Mouse (Mus musculus): ENCODE data around the gene Hist1h3g. TPM values are rescaled to one million over a fixed set of nuclear protein-coding genes. Genes with fewer than 3 reads are reported as not detected.
"Not testable (repeated sequence)": the region's sequence is repeated elsewhere in the genome, so short reads cannot be mapped to it uniquely, and the experiment has no call there.

The Hist1h3g gene
- total RNA-seq, 2 experiments from 2014 or later, result 3.7 to 12.5 TPM

GRCm38 (mm10) chr13:23533560-23534367 lies 1.5 kb upstream of the Hist1h3g start, which contains the start of gene Hist1h2af:
Gene Hist1h2af, plus strand, starts transcription at chr13:23533906.
- peak in 1 of 2 experiments; percentile 88 for DNase-seq (ENCODE audit: low spot score in 2 of 2)

DNA sequence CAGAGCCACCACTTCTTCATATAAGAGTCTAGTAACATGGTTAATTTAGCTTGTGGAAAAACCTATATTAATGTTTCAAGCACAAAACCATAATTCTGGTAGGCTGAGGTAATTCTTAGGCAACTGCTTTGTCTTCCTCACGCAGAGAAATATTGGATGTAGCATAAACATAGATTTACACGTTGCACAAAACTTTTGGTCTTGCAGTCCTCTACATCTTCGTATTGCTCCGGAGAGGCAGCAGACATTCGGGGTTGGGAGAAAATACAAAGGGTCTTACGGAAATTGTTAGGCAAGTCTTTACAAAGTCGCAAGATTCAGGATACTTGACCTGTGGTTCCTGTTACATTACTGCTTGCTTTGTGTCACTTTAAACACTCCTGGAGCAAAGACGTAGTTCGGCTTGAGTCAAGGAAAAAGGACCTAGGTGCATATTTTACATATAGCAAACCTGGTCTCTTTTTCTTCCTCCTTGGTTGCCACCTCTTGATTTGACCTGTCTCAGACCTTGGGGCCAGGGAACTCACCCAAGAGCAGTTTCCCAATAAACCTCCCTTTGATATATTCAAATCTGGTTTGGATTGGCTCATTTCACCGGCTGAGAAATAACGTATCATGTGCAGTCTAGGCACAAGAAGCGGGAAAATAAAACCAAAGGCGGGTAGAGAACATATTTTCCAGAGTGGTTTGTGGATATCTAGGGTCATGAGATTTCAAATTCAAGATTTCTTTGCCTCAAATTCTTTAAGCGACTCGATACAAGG lies 672 bp upstream of the Hist1h3g start:
- peak in 1 of 2 experiments; percentile 56 for DNase-seq (ENCODE audit: low spot score in 2 of 2)

GRCm38 (mm10) chr13:23536076-23536822 lies 1.0 kb downstream of the Hist1h3g start:
- DNase-seq (ENCODE audit: low spot score in 2 of 2), result no peak

- DNase-seq (ENCODE audit: low spot score in 2 of 2), result no peak
Measured at GRCm38 (mm10) chr13:23537006-23537710, 1.9 kb downstream of the Hist1h3g start.

- no peak for DNase-seq (ENCODE audit: low spot score in 2 of 2)
Measured at GRCm38 (mm10) chr13:23538249-23538648, 3.0 kb downstream of the Hist1h3g start.

- not testable (repeated sequence) for DNase-seq (ENCODE audit: low spot score in 2 of 2)
Measured at GRCm38 (mm10) chr13:23539821-23540220, 4.6 kb downstream of the Hist1h3g start.

DNA sequence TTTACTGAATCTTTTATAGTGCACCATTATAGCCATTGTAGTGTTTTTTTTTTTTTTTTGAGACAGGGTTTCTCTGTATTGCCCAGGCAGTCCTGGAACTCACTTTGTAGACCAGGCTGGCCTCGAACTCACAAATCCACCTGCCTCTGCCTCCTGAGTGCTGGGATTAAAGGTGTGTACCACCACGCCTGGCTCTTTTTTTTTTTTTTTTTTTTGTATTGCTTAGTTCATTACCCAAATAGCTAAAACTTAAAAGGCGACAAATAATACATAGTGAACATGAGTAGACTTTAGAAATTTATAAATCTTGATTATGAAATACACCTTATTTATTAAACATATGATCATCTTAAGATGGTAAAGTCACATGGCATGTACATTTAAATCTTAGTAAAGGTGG lies 6.3 kb downstream of the Hist1h3g start:
- no peak for DNase-seq (ENCODE audit: low spot score in 2 of 2)

DNA sequence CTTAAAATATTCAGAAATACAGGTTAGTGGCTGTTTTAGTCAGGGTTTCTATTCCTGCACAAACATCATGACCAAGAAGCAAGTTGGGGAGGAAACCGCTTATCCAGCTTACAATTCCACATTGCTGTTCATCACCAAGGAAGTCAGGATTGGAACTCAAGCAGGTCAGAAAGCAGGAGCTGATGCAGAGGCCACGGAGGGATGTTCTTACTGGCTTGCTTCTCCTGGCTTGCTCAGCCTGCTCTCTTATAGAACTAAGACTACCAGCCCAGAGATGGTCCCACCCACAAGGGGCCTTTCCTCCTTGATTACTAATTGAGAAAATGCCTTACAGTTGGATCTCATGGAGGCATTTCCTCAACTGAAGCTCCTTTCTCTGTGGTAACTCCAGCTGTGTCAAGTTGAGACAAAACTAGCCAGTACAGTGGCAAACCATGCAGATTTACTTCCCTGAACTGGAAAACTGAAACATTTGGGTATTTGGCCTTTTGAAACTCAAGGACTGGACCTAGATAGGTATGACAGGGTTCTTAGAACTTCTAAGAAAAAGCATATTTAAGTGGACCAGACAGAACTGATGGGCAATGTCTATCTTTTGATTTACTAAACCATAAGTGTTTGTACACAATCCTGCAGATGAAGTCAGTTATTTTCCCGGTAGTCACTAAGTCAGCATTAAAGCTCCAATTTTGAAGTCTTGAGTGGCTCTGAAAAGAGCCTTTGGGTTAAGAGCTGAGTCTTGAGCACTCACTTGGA lies 7.2 kb downstream of the Hist1h3g start:
- DNase-seq (ENCODE audit: low spot score in 2 of 2), result not testable (repeated sequence)

DNA sequence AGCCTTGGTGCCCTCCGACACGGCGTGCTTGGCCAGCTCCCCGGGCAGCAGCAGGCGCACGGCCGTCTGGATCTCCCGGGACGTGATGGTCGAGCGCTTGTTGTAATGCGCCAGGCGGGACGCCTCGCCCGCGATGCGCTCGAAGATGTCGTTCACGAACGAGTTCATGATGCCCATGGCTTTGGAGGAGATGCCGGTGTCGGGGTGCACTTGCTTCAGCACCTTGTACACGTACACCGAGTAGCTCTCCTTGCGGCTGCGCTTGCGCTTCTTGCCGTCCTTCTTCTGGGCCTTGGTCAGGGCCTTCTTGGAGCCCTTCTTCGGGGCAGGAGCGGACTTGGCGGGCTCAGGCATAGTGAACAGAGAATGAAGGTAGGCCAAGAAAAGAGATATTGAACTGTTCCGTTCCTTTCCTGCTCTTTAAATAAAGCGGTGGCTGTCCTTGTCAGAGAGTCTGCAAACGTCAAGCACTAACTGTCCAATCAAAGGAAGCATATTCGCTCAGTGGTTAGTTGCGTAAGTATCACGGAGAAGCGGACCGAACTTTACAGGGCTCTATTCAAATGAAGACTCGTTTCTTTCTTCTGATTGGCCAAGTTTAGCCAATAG lies 7.9 kb downstream of the Hist1h3g start, which contains the start of gene Hist1h2bh:
Hist1h2bh (minus strand) TSS at position 394 of the 609 bp plus-strand sequence.
- peak; percentile 55 to 92 for DNase-seq (ENCODE audit: low spot score in 2 of 2)

DNA sequence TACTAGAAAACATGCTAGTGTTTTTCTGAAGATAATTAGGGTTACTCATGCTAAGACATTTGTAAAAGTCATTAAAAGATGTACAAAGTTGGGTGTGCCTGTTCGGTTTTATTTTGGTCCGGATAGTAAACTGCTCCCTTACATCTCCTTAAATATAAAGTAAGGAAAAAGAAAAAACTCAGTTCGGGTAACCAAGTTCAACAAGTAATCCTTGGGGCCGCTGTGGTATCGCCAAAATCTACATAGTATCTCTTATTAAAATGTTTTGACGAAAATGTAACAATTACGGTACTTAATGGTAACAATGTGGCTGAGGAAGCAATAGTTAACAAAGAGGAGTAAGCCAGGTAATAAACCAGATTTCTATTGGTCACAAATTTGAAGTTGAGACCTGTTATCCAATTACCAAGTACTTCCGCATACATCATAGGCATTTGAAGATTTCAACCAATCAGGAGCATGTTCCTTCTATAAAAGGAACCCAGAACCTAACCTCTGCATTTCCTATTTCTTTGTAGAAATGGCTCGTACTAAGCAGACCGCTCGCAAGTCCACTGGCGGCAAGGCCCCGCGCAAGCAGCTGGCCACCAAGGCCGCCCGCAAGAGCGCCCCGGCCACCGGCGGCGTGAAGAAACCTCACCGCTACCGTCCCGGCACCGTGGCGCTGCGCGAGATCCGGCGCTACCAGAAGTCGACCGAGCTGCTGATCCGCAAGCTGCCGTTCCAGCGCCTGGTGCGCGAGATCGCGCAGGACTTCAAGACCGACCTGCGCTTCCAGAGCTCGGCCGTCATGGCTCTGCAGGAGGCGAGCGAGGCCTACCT lies 9.0 kb downstream of the Hist1h3g start, which contains the start of gene Hist1h3f:
Hist1h3f (plus strand) TSS at position 88 of the 822 bp plus-strand sequence.
- DNase-seq (ENCODE audit: low spot score in 2 of 2), result peak; percentile 77 to 95

DNA sequence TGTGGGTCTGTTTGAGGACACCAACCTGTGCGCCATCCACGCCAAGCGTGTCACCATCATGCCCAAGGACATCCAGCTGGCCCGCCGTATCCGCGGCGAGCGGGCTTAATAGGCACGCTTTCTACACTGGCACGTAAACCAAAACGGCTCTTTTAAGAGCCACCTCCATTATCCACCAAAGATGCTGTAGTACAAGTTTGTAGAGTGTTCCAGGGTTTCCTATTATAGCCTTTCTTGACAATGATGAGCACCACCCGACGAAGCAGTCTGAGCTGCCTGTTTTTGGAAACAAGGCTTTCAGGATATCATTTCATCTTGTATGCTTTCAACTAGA lies 9.5 kb downstream of the Hist1h3g start:
- not testable (repeated sequence) for DNase-seq (ENCODE audit: low spot score in 2 of 2)

DNA sequence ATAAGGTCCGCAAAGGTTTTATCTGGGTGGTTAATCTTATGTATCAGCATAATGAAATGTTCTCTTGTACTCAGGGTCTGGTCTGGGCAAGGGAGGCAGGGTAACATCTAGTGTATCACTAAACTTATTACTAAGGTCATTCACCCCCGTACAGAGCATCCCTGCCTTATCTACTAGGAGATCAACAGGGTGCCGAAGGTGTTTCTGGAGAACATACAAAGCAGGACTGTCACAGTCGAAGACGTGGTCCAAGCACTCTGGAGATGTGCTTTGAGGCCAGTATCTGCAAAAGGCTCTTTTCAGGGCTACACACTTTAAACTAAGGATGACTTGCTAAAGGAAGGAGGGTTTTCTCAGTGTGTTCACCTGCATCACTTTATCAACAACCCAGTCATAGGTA lies 11.5 kb downstream of the Hist1h3g start:
- no peak for DNase-seq (ENCODE audit: low spot score in 2 of 2)

GRCm38 (mm10) chr13:23550761-23551145 lies 15.5 kb downstream of the Hist1h3g start:
- no peak for DNase-seq (ENCODE audit: low spot score in 2 of 2)

DNA sequence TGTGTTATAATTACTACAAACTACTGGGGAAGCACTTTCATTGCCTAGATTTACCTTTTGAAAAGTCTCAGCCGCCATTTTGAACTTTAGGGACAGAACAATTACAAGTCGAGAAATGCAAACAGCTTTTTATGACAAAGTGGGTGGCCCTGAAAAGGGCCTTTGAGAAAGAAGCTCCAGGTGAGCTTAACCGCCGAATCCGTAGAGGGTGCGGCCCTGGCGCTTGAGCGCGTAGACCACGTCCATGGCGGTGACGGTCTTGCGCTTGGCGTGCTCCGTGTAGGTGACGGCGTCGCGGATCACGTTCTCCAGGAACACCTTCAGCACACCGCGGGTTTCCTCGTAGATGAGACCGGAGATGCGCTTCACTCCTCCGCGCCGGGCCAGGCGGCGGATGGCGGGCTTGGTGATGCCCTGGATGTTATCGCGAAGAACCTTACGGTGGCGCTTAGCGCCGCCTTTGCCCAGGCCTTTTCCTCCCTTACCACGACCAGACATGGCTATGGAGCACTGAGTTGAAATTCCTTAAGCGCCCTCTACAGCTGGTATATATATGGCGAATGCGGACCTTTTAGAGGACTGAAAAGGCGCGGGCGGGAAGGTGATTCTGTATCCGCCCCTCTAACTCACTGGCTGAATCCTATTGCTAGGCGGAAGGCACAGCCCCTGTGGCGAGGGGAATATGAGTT lies 16.1 kb downstream of the Hist1h3g start, which contains the start of gene Hist1h4f:
Hist1h4f (minus strand) TSS at position 503 of the 689 bp plus-strand sequence.
- peak; percentile 84 to 89 for DNase-seq (ENCODE audit: low spot score in 2 of 2)

DNA sequence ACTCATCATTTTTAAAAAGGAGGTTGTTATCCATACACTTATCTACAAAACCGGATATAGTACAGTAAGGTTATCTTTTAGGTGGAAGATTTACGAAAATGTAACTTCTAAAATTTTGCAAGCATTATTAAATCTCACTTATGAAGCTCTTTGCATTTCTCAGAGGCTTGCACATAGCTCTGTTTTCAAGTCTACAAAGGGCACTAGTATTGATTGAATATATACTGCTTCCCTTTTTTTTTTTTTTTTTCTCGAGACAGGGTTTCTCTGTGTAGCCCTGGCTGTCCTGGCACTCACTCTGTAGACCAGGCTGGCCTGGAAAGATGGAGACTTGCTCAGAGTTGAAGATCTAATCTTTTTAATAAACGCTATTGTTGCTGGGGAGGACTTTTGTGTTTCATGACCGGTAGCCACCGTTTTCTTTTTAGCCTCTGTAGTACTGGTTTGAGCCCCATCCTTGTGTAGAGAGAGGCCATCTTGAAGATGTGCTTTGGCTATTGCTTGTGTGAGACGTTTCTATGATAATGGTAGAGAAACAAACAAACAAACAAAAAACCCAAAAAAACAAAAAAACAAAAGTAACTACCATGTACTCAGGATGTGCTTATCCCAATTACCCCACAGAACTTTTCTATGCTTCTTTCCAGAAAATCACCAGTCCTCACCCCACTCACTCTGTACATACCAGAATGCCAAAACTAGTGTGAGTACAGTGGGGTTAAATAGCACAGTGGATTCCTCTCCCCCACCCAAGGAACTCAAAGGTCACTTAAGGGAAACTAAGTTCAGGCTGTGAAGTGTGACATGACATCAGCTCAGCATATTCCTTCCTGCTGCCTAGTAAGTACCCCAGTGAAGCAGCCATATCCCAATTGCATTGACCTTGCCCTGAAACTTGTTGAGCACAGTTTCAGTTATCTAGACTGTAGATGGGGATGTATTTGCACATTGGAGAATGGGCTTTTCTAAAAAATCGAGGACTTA lies 17.0 kb downstream of the Hist1h3g start:
- DNase-seq (ENCODE audit: low spot score in 2 of 2), result no peak

GRCm38 (mm10) chr13:23552962-23553361 lies 17.7 kb downstream of the Hist1h3g start, which contains the start of gene Hist1h1d:
Gene Hist1h1d, plus strand, starts transcription at chr13:23553262.
- no peak for DNase-seq (ENCODE audit: low spot score in 2 of 2)

DNA sequence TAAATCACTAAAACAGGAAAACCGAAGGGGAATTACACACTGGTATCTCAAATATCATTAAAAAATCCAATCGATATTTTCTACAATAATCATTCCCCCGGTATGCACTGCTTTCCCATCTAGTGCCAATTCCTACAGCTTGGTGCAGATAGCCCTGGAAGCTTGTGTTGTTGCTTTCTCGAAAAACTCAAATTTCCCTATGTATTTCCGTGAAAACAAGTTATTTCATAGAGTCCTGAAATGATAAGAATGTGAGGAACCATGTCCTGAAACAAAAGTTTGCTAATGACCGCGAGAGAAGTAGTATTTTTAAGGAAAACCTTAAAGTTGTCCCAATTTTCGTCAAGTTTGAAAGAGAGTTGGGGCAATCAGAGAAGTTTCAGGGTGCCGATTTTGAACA lies 19.2 kb downstream of the Hist1h3g start:
- DNase-seq (ENCODE audit: low spot score in 2 of 2), result no peak
